Mouse (Mus musculus) CH12.LX (cell line): Measurements from ENCODE around the gene Pawr.

ENCODE experiments used
- CHD2 ChIP-seq: IDR thresholded peaks from 2 replicates; pipeline ENCODE4 v1.6.1; 2011; ENCODE audit warnings: low read length, improper control_type of control experiment
- CTCF ChIP-seq, 2 experiments: IDR thresholded peaks in 1 of 2; conservative IDR thresholded peaks in 1 of 2; 2 replicates each; pipeline ENCODE4 v1.5.1; 2011 to 2012; ENCODE audit warnings: low read depth in 2 of 2, low read length in 2 of 2, improper control_type of control experiment in 1 of 2, inconsistent platforms in 1 of 2, mild to moderate bottlenecking in 1 of 2, moderate library complexity in 1 of 2
- E2F4 ChIP-seq: IDR thresholded peaks from 2 replicates; pipeline ENCODE4 v1.6.1; 2011; ENCODE audit warnings: low read depth, low read length, improper control_type of control experiment; ENCODE audit not compliant: insufficient replicate concordance
- MAZ ChIP-seq: IDR thresholded peaks from 2 replicates; pipeline ENCODE4 v1.6.1; 2012; ENCODE audit warnings: low read depth, mild to moderate bottlenecking, inconsistent platforms, low read length, improper control_type of control experiment, moderate library complexity
- MEF2A ChIP-seq: IDR thresholded peaks from 2 replicates; pipeline ENCODE4 v1.6.1; 2014; ENCODE audit warnings: low read depth, mild to moderate bottlenecking, inconsistent platforms, low read length, improper control_type of control experiment, borderline replicate concordance
- MYC ChIP-seq: IDR thresholded peaks from 2 replicates; pipeline ENCODE4 v1.6.1; 2011; ENCODE audit warnings: low read depth, mild to moderate bottlenecking, improper control_type of control experiment, low read length
- NELFE ChIP-seq: IDR thresholded peaks from 2 replicates; pipeline ENCODE4 v1.6.1; 2011; ENCODE audit warnings: low read depth, low read length, improper control_type of control experiment
- POLR2A ChIP-seq: IDR thresholded peaks from 2 replicates; pipeline ENCODE4 v1.6.1; 2011; ENCODE audit warnings: low read depth, mild to moderate bottlenecking, improper control_type of control experiment, low read length
- SIN3A ChIP-seq: IDR thresholded peaks from 2 replicates; pipeline ENCODE4 v1.6.1; 2012; ENCODE audit warnings: low read length, improper control_type of control experiment, inconsistent platforms
- TBP ChIP-seq: conservative IDR thresholded peaks from 2 replicates; pipeline ENCODE4 v1.6.1; 2011; ENCODE audit warnings: low read depth, low read length, improper control_type of control experiment
- USF1 ChIP-seq: IDR thresholded peaks from 2 replicates; pipeline ENCODE4 v1.6.1; 2014; ENCODE audit warnings: low read depth, mild to moderate bottlenecking, inconsistent platforms, low read length, improper control_type of control experiment
- ZC3H11A ChIP-seq: IDR thresholded peaks from 2 replicates; pipeline ENCODE4 v1.6.1; 2012; ENCODE audit warnings: low read depth, mild to moderate bottlenecking, inconsistent platforms, low read length, improper control_type of control experiment
- ZMIZ1 ChIP-seq: IDR thresholded peaks from 2 replicates; pipeline ENCODE4 v1.6.1; 2012; ENCODE audit warnings: low read depth, mild to moderate bottlenecking, inconsistent platforms, low read length, improper control_type of control experiment
- ZNF384 ChIP-seq: IDR thresholded peaks from 2 replicates; pipeline ENCODE4 v1.6.1; 2012; ENCODE audit warnings: low read depth, low read length, improper control_type of control experiment, inconsistent platforms

- TF ChIP-seq CTCF (conservative IDR thresholded peaks at IDR 0.05 in 1 of 2, IDR thresholded peaks at IDR 0.05 in 1 of 2; ENCODE audit: low read depth in 2 of 2, low read length in 2 of 2) (no peak), ZMIZ1 (no peak), POLR2A (no peak), NELFE (no peak), MEF2A (no peak), ZNF384 (no peak), CHD2 (no peak), USF1 (no peak), MYC (no peak), TBP (no peak), E2F4 (no peak), ZC3H11A (no peak), SIN3A (no peak), MAZ (no peak)
Observed at GRCm38 (mm10) chr10:108307772-108308171, 24.1 kb upstream of the Pawr start.
